Mouse (Mus musculus) adrenal gland, adult 2 months (tissue): ENCODE results near the gene Zfp219. TPM values are rescaled to one million over a fixed set of nuclear protein-coding genes. Genes with fewer than 3 reads are reported as not detected.
"Not testable (repeated sequence)": the region's sequence is repeated elsewhere in the genome, so short reads cannot be mapped to it uniquely, and the experiment has no call there.

Experiments
- DNase-seq: peaks from one replicate; pipeline ENCODE4 v3.0.0; 2021
- long read RNA-seq: library from polyadenylated mRNA; stranded (forward); transcript quantifications from one replicate; pipeline ENCODE4 v2.0.0, GENCODE M21; 2021
- polyA plus RNA-seq: library from polyadenylated mRNA; depleted of rRNA; stranded (reverse); fragments of >200 nt; gene quantifications from 2 replicates; pipeline ENCODE4 v1.2.3, GENCODE M21; 2012; rRNA removed
- total RNA-seq, 2 experiments: library from RNA; stranded (reverse); gene quantifications; 2 replicates each; pipeline ENCODE4 v1.2.3; 2021

The Zfp219 gene
- 10 to 100 TPM; 40.7 to 52.9 TPM for total RNA-seq
- 133 and 156 TPM in 2 replicates for polyA plus RNA-seq
- long read RNA-seq, transcript Zfp219-201 (5 exons, 2,933 nt) = minor isoform, 5 of 51 reads
- long read RNA-seq, transcript Zfp219-204 (5 exons, 2,804 nt) = major isoform, 10 of 51 reads
- long read RNA-seq, transcript Zfp219-212 (4 exons, 2,812 nt) = minor isoform, 6 of 51 reads
- long read RNA-seq, partial matches to known transcripts = 10 of 51 reads
- long read RNA-seq, other reads (novel, unspliced or antisense) = 18 of 51 reads

DNA sequence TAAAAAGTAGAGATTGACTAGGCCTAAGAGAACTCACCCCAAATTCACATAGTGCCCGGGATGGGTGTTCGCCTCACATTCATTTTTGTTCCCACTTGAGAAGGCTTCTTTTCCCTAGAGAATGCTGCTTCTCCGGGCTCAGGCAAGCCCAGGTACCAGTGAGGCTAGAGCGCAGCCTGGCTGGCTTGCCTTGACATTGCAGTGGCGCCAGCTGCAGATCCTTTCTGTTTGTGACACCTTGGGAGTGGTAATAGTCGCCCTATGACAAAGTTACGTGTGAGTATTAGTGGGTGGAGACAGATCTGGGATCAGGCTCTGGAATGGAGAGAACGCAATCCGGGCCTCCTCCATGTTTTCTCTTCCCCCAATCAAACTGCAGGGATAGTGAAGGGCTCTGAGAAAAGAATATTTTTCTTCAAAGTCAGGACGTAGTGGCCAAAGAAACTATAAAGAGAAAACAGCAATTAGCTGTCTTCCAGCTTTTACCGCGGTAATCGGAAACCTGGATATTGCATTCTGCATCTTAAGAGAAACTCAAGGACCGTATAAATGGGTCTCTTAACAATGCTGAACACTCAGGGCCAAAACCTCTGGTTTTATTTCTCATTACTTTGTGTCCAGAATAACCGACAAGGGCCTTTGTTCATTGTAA, at the start of gene Zfp219:
TSS of gene Zfp219 (minus strand) at position 248 of the 652 bp plus-strand sequence.
- peak; percentile 89 for DNase-seq

DNA sequence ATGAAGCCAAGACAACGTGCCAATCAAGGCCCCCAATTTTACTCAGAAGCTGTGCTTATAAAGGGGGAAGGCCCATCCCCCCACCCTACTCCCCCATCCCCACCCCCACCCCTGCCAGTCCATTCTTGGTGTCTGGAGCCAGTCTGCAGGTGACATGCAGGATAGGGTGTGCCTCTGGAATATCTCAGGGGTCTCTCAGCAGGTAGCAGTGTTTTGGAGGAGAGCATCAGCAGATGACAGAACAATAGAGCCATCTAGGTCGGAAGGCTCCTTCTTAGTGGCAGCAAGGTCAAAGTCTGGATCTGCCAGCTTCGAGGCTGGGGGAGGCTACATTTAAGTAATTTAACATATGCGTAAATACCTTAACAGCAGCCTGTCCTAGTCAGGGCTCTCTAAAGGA, 45.6 kb upstream of the Zfp219 start:
- no peak for DNase-seq

DNA sequence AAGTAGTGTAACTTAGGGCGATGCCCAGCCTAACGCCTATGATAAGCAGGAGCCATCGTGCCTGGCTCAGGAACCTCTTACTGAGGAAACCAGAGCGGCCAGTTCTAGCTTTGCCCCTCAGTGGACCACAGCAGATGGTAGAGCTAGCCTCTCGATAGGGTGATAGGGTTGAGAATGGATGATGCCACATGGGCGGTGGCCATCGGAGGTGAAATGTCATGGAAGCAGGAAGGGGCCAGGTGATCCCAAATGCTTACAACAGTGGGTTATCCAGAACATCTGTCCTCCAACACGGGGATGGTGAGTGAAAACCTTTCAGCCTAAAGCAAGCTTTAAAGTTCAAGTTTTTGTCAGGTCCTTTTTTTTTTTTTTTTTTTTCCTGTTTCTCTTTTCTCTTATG, 41.3 kb upstream of the Zfp219 start:
- no peak for DNase-seq

DNA sequence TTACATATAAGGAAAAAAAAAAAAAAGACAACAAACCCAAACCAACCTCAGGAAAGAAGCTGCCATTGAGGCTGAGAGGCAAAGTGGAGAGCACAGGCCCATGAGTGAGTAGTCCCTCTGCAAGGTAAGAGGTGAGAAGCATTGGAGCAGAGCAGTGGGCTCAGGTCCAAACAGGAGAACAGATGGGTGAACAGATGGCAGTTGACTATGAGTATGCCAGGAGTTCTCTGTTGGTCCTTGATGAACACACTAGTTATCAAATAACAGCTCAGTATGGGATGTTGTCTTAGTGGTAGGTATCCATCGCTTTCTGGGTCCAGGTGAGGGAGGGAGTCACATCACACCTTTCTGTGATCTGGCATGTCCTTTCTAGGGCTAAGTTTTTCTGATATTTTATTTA, 40.3 kb upstream of the Zfp219 start:
- no peak for DNase-seq

DNA sequence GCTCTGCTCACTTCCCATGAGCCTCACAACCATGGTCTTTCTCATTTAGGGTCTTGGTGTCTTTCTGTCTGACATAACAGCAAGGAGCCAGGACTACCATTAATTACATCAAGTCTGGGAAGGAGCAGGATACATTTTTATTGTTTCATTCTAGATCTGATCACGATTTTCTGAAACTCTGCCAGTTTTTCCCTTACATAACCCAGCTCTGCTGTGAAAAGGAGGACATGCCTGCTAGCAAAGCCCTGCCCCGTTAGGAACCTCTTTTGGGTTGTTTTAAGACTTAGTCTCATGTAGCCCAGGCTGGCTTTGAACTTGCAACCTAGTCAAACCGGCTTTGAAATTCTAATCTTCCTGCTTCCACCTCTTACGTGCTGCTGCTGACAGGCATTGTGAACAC, 39.4 kb upstream of the Zfp219 start:
- DNase-seq = no peak

DNA sequence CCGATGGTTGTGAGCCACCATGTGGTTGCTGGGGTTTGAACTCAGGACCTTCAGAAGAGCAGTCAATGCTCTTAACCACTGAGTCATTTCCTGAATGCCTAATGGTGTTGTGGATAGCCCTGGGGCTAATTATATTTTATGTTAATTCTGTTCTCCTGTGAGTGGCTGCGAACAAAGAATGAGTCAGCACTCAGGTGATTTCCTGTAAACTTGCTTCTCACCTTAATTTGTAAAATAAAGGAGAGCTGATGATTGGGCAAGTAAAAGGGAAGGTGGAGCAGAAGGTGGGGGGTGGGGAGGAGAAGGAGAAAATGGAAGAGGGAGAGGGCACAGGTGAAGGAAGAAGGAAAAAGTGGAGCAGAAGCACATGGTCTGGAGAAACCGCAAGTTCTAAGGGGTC, 32.2 kb upstream of the Zfp219 start:
- DNase-seq = not testable (repeated sequence)

DNA sequence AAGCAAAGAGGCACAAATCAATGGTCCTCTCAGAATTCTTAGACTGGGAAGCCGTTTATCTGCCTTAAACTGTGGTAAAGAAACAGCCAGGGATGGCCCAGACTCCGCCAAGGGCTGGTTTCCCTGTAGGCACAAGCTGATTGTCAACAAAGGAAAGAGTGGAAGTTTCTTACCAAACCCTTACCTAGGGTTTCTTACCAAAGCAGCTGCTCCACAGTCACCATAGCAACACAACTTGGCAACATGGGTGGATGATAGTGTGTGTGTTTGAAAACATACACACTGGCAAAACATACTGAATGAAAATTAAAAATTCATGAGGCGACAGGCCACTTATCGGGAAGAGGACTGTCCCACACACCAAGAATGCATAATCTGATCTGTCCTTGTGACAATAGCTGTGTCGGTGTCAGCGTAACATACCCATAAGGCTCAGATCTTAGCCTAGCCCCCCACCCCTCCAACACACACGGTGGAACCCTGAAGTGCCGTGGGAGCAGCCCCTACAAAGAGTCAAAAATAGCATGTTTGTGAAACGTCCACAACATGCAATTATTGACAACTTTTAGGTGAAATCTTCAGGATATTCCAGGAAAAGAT, 25.5 kb upstream of the Zfp219 start:
- no peak for DNase-seq

DNA sequence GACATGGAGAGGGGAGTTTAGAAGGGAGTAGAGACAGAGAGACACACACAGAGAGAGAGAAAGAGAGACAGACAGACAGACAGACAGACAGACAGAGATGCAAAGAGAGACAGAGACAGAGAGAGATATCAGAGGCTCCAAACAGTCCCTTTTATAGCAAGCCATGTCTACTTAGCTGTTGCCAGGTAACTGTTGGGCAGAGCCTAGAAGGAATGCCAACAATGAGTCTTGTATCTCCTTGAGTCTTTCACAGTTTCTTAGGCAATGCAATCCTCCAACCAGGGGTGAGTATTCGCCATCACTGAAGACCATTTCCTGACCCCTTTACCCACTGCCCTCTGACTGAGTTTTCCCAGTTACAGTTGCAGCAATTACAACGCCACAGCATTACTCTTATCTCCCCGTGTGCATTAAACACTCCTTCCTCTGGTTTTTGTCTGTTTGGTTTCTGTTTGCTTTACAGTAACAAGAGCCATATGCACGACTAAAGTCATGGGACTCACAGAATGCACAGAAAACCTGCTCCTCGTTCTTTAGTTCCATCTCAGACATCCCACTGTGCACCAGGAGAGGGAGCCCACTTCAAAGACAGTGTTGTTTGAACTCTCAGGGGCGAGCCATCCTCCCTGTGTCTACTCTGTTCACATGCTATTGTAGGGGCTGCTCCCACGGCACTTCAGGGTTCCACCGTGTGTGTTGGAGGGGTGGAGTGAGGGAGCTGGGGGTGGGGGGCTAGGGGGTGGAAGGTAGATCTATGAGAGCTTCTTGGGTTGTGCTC, 24.6 kb upstream of the Zfp219 start:
- no peak for DNase-seq

DNA sequence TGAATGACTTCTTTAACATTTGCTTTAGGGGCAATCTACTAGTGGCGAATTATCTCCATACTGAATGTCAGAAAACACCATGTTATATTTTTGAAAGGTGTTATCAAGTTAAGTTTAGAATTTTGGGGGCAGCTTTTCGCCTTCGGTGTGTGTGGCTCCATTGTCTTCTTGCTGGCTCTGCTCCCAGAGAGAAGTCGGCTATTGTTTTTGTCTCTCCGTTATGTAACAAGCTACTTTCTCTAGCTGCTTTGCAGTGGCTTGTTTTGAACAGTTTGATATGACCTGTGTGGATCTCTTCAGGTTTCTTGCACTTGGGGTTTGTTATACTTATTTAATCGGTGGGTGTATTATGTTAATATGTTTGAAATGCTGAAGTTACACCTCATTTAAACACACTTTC, 22.9 kb upstream of the Zfp219 start:
- no peak for DNase-seq

DNA sequence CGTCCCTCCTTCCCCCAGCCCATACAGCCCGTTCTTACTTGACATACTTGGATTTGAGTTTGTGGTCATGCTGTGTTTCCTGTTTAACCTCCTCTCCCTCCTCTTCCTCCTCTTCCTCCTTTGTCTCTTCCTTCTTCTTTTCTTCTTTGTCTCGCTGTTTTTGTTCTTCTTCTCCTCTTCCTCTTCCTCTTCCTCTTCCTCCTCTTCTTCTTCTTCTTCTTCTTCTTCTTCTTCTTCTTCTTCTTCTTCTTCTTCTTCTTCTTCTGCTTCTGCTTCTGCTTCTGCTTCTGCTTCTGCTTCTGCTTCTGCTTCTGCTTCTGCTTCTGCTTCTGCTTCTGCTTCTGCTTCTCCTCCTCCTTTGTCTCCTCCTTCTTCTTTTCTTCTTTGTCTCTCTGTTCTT, 21.8 kb upstream of the Zfp219 start, which contains the start of gene Olfr221:
TSS of gene Olfr221 (minus strand) at position 101 of the 400 bp plus-strand sequence.
- DNase-seq = not testable (repeated sequence)

DNA sequence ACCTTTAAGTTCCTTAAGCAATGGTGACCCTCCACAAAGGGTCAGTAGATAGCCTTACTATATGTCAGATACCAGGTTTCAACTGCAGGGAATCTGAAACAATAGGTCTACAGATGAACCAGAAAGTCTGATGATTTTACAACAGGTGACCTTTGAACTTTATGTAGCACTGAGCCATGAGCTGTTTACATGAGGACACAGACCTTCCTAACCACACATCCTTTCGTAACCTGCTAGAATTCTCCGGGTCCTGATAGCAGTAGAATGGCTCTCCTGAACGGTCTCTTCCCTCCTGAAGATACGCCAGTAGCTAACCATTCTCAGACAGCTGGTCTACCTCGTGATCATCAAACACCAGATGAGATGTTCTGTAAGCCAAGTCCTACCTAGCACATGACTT, 18.8 kb upstream of the Zfp219 start:
- no peak for DNase-seq

DNA sequence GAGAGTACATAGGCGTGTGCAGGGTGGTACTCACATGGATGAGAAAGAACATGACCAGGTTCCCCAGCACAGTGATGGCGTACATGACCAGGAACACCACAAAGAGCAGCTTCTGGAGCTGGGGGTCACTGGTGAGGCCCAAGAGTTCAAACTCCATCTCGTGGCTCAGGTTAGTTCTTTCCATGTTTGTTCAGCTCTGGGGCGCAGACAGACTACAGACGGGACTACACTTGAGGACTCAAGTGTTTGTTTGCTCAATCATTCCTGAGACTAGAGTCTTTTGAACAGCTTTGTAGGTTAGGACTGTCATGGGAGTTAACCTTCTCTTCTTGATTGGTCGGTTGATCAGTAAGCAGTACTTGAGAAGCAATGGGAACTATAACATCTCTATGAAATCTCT, 15.4 kb upstream of the Zfp219 start:
- DNase-seq = no peak

DNA sequence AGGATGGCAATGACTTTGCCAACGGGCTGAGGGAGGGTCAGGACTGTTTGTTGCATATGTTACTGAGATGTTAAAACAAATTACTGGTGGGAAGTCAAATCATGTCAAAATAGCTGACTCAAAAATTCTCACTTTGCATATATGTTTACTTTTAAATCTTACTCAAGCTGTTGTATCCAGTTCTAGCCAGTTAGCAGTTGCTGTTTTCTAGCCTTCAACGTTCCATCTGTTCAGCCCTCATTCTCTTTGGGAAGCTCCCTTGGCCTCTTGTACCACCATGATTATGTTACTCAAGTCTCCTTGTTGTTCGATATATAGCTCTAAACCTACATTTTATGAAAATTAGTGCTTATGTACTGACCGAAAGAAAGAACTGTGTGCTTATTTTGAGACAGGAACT, 5.8 kb upstream of the Zfp219 start:
- no peak for DNase-seq

DNA sequence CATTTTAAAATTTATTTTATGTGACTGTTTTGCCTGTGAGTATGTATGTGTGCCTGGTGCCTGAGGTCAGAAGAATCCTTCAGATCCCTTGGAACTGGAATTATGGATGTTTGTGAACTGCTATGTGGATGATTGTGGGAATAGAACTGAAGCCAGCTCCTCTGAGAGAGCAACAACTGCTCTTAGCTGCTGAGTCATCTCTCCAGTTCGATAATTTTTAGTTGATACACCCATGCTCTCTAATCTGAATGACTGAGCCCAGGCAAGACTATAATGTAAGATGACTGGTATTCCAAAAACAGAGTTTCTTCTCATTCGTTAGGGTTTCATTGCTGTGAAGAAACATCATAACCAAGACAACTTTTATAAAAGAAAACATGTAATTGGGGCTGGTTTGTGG, 3.6 kb upstream of the Zfp219 start:
- DNase-seq = no peak

DNA sequence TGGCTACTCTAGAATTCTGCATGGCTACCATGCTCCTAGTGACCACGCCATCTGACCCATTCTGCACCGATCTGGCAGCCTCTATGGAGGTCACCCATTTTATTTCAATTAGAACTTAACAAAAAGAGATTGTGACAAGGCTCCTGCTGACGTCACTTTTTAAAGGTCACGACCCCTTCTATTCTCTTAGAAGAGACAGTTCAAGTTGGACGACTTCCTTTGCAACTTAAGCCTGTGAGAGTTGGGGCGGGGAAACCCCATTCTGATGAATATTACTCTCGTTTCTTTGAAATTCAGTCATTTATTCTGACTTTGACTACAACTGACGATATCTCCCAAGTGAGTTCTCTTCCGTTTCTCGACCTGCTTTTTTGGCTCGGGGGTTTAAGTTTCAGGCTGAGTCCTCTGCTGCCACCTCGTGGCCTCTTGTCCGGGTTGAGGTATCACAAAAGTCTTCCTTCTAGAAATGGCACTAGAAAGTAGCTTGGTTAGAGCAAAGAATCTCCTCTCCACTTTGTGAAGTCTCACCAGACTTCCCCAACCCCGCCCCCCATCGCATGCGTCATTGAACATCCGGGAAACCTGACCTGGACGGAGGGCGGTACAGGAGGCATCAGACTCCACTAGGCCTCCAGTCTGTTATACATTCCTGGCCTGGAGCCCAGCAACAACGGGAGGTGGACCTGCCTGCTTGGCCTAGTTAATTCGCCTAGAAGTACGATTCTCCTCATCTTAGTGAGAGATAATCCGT, 2.4 kb upstream of the Zfp219 start:
- DNase-seq = peak; percentile 93

DNA sequence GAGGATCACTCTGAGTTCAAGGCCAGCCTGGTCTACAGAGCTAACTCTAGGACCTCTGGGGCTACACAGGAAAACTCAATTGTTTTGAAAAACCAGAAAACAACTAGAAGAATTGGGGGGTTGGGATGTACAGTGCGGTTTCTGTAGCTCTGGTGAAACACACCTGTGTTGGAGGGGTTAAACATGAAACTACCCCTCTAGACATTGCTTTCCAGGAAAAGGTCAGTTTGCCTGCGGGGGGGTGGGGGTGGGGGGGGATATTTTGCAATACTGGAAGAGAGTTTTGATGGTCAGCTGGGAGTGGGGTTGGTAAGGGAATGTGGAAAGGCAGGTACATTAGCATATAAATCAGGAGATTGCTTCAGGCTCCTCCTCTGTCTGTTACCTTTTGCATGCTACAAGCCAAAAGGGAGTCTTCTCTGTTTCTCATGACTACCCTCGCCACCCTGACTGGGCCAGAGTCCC, 1.7 kb upstream of the Zfp219 start:
- no peak for DNase-seq

DNA sequence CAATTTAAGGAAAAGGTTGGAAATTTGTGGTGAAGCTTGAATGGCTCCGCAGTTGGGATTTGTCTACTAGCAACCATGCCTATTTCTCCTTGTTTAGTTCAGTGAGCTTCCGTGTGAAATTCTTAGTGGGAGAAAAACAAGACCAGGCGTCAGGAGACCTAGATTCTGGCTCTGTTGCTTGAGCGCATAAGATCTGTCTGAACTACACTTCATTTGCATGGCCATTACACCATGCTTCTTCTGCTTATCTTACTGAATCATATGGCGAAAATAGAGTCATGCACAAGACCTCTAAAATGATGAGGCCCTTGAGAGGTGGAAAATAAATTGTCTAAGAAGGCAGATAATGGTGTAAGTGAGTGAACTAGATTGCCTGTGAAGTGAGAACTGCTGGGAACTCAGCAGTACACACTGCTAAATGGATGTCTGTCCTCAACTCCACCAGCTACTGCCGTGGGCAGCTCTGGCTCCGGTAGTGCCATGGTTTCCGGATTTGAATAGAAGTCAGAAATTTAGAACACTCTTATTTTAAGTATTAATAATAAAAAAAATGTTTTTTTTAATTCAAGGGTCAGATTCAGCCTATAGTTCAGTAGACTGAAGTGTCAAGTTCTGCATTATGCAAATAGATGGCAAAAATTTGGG, 1.2 kb upstream of the Zfp219 start:
- DNase-seq = no peak

DNA sequence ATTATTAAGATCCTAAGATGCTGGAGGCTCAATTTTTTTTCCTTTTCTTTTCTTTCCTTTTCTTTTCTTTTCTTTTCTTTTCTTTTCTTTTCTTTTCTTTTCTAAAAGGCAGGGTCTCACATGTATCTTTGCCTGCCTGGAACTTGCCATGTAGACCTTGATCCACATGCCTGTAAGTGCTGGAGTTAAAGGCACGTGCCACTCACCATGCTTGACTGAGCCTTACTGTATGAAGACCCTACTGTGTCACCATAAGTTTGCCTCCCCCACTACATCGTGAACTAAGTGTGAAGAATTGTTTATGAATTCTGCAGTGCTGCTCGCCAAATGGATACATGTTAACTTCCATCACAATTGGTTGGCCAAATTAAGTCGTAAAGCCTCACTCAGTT, 601 bp upstream of the Zfp219 start:
- no peak for DNase-seq

DNA sequence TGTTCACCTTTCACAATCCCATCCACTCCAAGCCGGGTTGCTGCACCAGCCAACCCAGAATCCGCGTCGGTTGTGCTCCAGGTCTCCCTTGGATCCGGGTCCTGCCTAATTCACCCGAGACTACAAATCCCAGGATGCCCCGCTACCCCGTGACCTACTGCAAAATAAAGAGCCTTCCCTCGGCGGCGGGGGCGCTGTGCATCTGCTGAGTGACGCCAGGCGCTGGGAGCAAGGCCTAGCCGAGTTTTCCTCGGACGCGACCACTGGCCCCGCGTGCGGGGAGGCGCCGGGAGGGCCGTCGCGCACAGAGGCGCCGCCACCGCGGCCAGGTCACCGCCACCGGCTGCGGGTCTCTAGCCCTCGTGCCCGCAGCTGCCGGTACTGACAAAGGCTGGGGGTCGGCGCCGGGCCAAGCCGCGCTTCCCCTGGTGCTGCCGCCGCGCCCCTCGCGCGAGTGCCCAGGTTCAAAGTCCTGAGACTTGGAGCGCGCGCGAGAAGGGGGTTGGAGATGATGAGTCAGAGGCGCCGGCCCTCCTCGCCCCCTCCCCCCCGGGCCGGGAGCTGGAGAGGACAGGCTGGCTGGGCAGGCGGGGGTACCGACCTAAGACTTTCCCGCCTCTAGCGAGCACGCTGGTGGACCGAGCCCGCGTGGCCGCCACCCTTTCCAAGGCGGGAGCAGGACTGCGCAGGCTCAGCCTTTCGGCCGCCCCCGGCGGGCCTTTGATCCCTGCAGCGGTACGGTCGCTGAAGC, 768 bp downstream of the Zfp219 start:
- DNase-seq = peak; percentile 98

DNA sequence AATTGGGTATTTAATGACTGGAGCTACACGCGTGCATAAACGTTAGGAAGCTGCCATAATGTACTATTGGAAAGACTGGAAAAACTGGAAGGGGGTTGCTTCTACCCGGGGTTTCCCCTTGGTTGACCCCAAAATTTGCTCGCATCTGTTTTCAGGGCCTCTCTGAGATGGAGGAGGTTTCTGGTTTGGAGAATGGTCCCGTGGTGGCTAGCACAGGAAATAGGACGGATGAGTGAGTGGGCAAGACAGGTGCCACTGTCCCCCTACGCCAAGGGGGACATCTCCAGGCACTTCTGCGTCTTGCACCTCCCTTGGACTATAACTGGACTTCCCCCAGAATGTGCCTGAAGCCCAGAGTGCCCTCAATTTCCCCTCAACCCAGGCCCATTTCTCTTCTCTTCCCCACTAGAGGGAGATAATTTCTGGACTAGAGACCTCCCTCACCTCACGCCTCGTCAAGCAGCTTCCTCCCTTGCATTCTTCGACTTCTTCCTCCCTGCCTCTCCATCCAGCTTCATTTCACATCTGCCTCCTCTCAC, 1.4 kb downstream of the Zfp219 start:
- DNase-seq = no peak
